Mouse (Mus musculus): Measurements from ENCODE around the gene Parp6. TPM values are rescaled to one million over a fixed set of nuclear protein-coding genes. Genes with fewer than 3 reads are reported as not detected.

Gene Parp6
- total and polyA plus RNA-seq, 2 experiments from 2014 or later, result 13.7 to 22.5 TPM

DNA sequence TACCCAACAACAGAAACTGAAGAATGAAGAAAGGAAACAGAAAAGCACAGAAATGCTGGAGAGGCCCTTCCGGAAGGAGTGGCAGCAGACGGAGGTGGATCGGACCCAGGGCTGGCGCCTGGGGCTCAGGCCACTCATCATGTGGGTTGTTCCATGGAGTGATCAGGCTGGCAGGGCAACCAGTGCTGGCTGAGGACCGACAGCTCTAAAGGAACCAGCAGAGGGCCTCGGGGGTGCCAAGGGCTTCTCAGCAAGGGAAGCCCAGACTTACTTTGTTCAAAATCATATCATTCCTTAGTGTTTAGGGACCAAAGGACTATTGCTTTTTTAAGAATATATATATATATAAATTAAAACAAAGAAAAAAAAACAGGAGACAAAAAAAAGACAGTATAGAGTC is 11.1 kb upstream of the Parp6 start:
- H3K27ac ChIP-seq (ENCODE audit: low read depth), result no peak overlapping the region
- WGBS, result 51% methylated on average over 6 of the region's 6 CpGs
- no peaks in the 10 kb centered on the region for H3K36me3 ChIP-seq (replicated peaks; ENCODE audit: control insufficient read depth, insufficient read depth, low read length)

DNA sequence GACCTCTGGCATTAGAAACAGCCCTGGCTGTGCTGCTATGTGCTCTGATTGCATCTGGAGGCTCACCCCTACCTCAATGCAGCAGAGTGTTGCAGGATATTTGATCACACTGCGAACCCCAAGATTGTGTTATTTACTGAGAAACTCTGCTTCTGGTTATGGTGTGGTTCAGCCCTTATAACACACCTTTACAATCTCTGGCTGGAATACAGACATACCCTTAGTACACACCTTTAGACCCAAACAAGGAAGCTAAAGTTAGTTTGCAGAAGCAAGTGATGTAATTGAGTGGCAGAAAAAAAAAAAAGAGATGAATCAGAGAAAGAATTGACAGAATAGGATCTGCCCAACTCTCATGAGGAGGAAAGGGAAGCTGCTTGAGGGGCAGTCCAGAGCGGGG is 6.1 kb upstream of the Parp6 start:
- no peaks in the 10 kb centered on the region for H3K27me3 ChIP-seq (ENCODE audit: control insufficient read depth, insufficient read depth, low read length)
- no peaks in the 10 kb centered on the region for H3K36me3 ChIP-seq (replicated peaks; ENCODE audit: control insufficient read depth, insufficient read depth, low read length)
- 82% methylated on average over 2 of the region's 2 CpGs for WGBS
- TF ChIP-seq CTCF (IDR thresholded peaks at IDR 0.05; ENCODE audit: low read depth) (no peak), EP300 (IDR thresholded peaks at IDR 0.05; ENCODE audit: low read depth) (no peak)
- DNase-seq (ENCODE audit: low spot score), result no peak
- H3K27ac ChIP-seq (ENCODE audit: low read depth), result no peak overlapping the region
- no peak overlapping the region for H3K4me2 ChIP-seq (ENCODE audit: low read depth, low read length)
- H3K4me3 ChIP-seq (ENCODE audit: low read depth, low read length), result no peak overlapping the region
- no peaks in the 10 kb centered on the region for H3K9me3 ChIP-seq (replicated peaks; ENCODE audit: control insufficient read depth, low read length)
- H3K4me1 ChIP-seq (ENCODE audit: control insufficient read depth, insufficient read depth), result no peaks in the 10 kb centered on the region
- no peak overlapping the region for H3K9ac ChIP-seq (replicated peaks; ENCODE audit: low read depth, low read length)
- no peak for ATAC-seq (ENCODE audit: insufficient read depth, low read depth)

More for the DNA sequence above, 11.1 kb upstream of the Parp6 start:
- H3K4me3 ChIP-seq (ENCODE audit: low read depth, low read length), result no peak overlapping the region
- ATAC-seq (ENCODE audit: insufficient read depth, low read depth) (no peak), DNase-seq (ENCODE audit: low spot score) (no peak)
- no peak overlapping the region for H3K9ac ChIP-seq (replicated peaks; ENCODE audit: low read depth, low read length)
- TF ChIP-seq CTCF (IDR thresholded peaks at IDR 0.05; ENCODE audit: low read depth) (no peak), EP300 (IDR thresholded peaks at IDR 0.05; ENCODE audit: low read depth) (no peak)
- no peak overlapping the region for H3K4me2 ChIP-seq (ENCODE audit: low read depth, low read length)
- no peaks in the 10 kb centered on the region for H3K4me1 ChIP-seq (ENCODE audit: control insufficient read depth, insufficient read depth)
- H3K9me3 ChIP-seq (replicated peaks; ENCODE audit: control insufficient read depth, low read length), result no peaks in the 10 kb centered on the region
- H3K27me3 ChIP-seq (ENCODE audit: control insufficient read depth, insufficient read depth, low read length), result peaks cover 27% of the 10 kb centered on the region

DNA sequence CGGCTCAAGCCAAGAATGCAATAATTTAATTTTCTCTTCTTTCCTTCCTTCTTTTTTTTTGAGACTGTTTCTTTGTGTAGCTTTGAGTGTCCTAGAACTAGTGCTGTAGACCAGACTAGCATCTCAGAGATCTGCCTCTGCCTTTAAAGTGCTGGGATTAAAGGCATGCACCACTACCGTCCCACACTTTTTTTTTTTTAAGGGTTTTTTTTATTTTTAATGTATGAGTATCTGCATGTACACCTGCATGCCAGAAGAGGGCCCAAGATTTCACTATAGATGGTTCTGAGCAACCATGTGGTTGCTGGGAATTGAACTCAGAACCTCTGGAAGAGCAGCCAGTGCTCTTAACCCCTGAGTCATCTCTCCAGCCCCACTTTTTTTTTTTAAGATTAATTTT is 1.3 kb upstream of the Parp6 start:
- TF ChIP-seq EP300 (IDR thresholded peaks at IDR 0.05; ENCODE audit: low read depth), result no peak
- no peak for TF ChIP-seq CTCF (IDR thresholded peaks at IDR 0.05; ENCODE audit: low read depth)
- Histone ChIP-seq H3K27ac (ENCODE audit: low read depth) (no peak overlapping the region), H3K4me1 (ENCODE audit: control insufficient read depth, insufficient read depth) (peaks cover 8% of the 10 kb centered on the region), H3K9me3 (replicated peaks; ENCODE audit: control insufficient read depth, low read length) (no peaks in the 10 kb centered on the region), H3K36me3 (replicated peaks; ENCODE audit: control insufficient read depth, insufficient read depth, low read length) (no peaks in the 10 kb centered on the region), H3K27me3 (ENCODE audit: control insufficient read depth, insufficient read depth, low read length) (no peaks in the 10 kb centered on the region), H3K4me3 (ENCODE audit: low read depth, low read length) (no peak overlapping the region), H3K9ac (replicated peaks; ENCODE audit: low read depth, low read length) (no peak overlapping the region), H3K4me2 (ENCODE audit: low read depth, low read length) (no peak overlapping the region)
- DNase-seq (ENCODE audit: low spot score) (no peak), ATAC-seq (ENCODE audit: insufficient read depth, low read depth) (no peak)
- WGBS, result 85% methylated on average over 2 of the region's 2 CpGs

DNA sequence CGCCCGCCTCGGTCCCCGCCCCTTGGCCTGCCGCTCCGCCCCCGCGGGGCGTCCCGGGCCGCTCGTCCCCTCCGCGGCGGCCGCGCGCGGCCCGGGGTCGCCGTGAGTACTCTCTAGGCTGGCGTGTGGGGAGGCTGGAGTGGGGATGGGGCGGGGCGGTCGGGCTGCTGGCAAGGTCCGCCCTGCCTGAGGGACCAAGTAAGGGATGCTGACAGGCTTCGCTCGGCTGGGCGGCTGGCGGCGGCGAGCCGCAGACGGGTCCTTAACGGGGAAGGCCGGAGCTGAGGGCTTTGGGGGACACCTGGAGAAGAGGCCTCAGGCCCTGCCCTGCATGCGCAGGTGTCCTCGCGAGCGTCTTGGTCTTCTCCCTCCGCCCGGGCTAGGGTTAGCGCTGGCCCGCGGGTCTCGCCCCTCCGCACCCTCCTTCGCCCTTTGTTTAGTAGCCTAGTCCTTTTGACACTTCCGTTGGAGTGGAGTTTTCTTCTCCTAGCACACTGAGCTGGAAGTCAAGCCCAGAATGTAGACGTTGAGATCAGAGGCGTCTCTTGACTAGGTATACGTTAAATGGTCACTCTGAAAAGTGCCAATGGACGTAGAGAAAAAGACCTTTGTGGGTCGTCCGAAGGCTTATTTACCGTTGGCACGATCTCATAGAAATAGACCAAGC is 356 bp downstream of the Parp6 start:
- 1% methylated on average over 48 of the region's 58 CpGs for WGBS

DNA sequence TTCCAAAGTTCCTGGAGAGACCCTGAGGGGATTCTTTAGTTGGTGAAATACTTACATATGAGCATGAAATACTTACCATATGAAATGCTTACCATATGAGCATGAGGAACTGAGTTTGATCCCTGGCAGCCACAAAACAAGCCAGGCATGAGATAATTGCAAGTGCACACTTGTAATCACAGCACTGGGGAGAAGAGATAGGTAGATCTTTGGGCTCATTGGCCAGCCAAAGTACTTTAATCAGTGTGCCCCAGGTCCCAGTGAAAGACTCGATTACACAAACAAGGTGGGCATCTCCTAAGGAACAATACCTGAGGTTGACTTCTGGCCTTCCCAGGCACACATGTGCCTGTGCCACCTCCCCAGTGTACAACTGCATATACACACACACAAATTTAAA is 21.3 kb downstream of the Parp6 start:
- H3K9me3 ChIP-seq (replicated peaks; ENCODE audit: control insufficient read depth, low read length), result no peaks in the 10 kb centered on the region
- H3K4me3 ChIP-seq (ENCODE audit: low read depth, low read length), result no peak overlapping the region
- H3K27ac ChIP-seq (ENCODE audit: low read depth), result no peak overlapping the region
- H3K27me3 ChIP-seq (ENCODE audit: control insufficient read depth, insufficient read depth, low read length), result no peaks in the 10 kb centered on the region
- ATAC-seq (ENCODE audit: insufficient read depth, low read depth) (no peak), DNase-seq (ENCODE audit: low spot score) (no peak)
- 61% methylated on average over 1 of the region's 1 CpGs for WGBS
- no peak overlapping the region for H3K9ac ChIP-seq (replicated peaks; ENCODE audit: low read depth, low read length)
- peaks cover 79% of the 10 kb centered on the region for H3K36me3 ChIP-seq (replicated peaks; ENCODE audit: control insufficient read depth, insufficient read depth, low read length)
- H3K4me2 ChIP-seq (ENCODE audit: low read depth, low read length), result no peak overlapping the region
- no peaks in the 10 kb centered on the region for H3K4me1 ChIP-seq (ENCODE audit: control insufficient read depth, insufficient read depth)
- no peak for TF ChIP-seq CTCF (IDR thresholded peaks at IDR 0.05; ENCODE audit: low read depth)

More for the DNA sequence above, 356 bp downstream of the Parp6 start:
- ATAC-seq (ENCODE audit: insufficient read depth, low read depth) (no peak; the same call in 1 of the 2 replicates), DNase-seq (ENCODE audit: low spot score) (no peak)
- Histone ChIP-seq H3K9ac (replicated peaks; ENCODE audit: low read depth, low read length) (peak overlapping the region; percentile 80), H3K9me3 (replicated peaks; ENCODE audit: control insufficient read depth, low read length) (no peaks in the 10 kb centered on the region), H3K4me1 (ENCODE audit: control insufficient read depth, insufficient read depth) (peaks cover 8% of the 10 kb centered on the region), H3K27ac (ENCODE audit: low read depth) (peak overlapping the region; percentile 82), H3K36me3 (replicated peaks; ENCODE audit: control insufficient read depth, insufficient read depth, low read length) (peaks cover 6% of the 10 kb centered on the region), H3K4me2 (ENCODE audit: low read depth, low read length) (peak overlapping the region; percentile 73), H3K27me3 (ENCODE audit: control insufficient read depth, insufficient read depth, low read length) (no peaks in the 10 kb centered on the region), H3K4me3 (ENCODE audit: low read depth, low read length) (peak overlapping the region; percentile 74)
- TF ChIP-seq EP300 (IDR thresholded peaks at IDR 0.05; ENCODE audit: low read depth) (no peak), CTCF (IDR thresholded peaks at IDR 0.05; ENCODE audit: low read depth) (no peak)

DNA sequence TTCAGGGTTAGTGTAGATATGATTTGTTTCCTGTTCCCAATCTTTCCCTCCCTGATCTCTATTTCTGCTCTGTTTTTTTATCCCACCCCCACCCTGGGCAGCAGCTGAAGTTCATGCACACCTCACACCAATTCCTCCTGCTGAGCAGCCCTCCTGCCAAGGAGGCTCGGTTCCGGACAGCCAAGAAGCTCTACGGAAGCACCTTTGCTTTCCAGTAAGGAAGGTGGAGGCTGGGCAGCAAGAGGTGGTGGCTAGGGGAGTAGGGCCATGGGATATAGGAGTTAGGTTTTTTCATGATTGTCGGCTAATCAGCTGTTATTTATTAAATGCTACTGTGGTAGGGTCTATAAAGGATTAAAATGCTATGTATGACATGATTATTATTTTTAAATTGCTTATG is 22.9 kb downstream of the Parp6 start:
- no peaks in the 10 kb centered on the region for H3K27me3 ChIP-seq (ENCODE audit: control insufficient read depth, insufficient read depth, low read length)
- H3K9ac ChIP-seq (replicated peaks; ENCODE audit: low read depth, low read length), result no peak overlapping the region
- peaks cover 67% of the 10 kb centered on the region for H3K36me3 ChIP-seq (replicated peaks; ENCODE audit: control insufficient read depth, insufficient read depth, low read length)
- DNase-seq (ENCODE audit: low spot score), result no peak
- no peaks in the 10 kb centered on the region for H3K9me3 ChIP-seq (replicated peaks; ENCODE audit: control insufficient read depth, low read length)
- 82% methylated on average over 4 of the region's 4 CpGs for WGBS
- no peak for ATAC-seq (ENCODE audit: insufficient read depth, low read depth)
- H3K4me2 ChIP-seq (ENCODE audit: low read depth, low read length), result no peak overlapping the region
- H3K4me3 ChIP-seq (ENCODE audit: low read depth, low read length), result no peak overlapping the region
- no peaks in the 10 kb centered on the region for H3K4me1 ChIP-seq (ENCODE audit: control insufficient read depth, insufficient read depth)
- no peak overlapping the region for H3K27ac ChIP-seq (ENCODE audit: low read depth)
- no peak for TF ChIP-seq EP300 (IDR thresholded peaks at IDR 0.05; ENCODE audit: low read depth)
- no peak for TF ChIP-seq CTCF (IDR thresholded peaks at IDR 0.05; ENCODE audit: low read depth)
